Mouse (Mus musculus) layer of hippocampus, adult 2 months (tissue): Measurements from ENCODE around the gene Tub. TPM values are rescaled to one million over a fixed set of nuclear protein-coding genes. Genes with fewer than 3 reads are reported as not detected.
A peak's percentile ranks its signal among the peaks of the same experiment; 100 is the strongest.

Experiments used
- DNase-seq, 2 experiments: peaks; one replicate each; pipeline ENCODE4 v3.0.0; 2022; ENCODE audit warnings: low spot score in 2 of 2
- H3K27ac ChIP-seq: fragments of 200-600 bp; 2 replicates; pipeline ENCODE4 v1.8.1; 2022
- H3K4me3 ChIP-seq: fragments of 200-600 bp; 2 replicates; pipeline ENCODE4 v1.8.1; 2022; ENCODE audit warnings: mild to moderate bottlenecking
- CTCF ChIP-seq: fragments of 200-600 bp; conservative IDR thresholded peaks from 2 replicates; pipeline ENCODE4 v1.8.1; 2022; ENCODE audit warnings: antibody characterized with exemption, mild to moderate bottlenecking, moderate library complexity
- total RNA-seq, 2 experiments: library from RNA; stranded (reverse); gene quantifications; 2 replicates each; pipeline ENCODE4 v1.2.3; 2021

The Tub gene
- total RNA-seq, 2 experiments from 2014 or later: 179 to 198 TPM

- 0 out of 2 replicates have a peak overlapping the region, but pooled peaks have one; percentile 10 for H3K27ac ChIP-seq
- H3K4me3 ChIP-seq: no peak overlapping the region
- TF ChIP-seq CTCF: no peak
- no peak for DNase-seq
Observed at GRCm38 (mm10) chr7:108949301-108949700, 837 bp upstream of the Tub start.

- Histone ChIP-seq H3K4me3 (peak overlapping the region; percentile 73), H3K27ac (peak overlapping the region; percentile 95)
- peak; percentile 53 to 64 for DNase-seq
- no peak for TF ChIP-seq CTCF
Observed at GRCm38 (mm10) chr7:108950762-108951331, 709 bp downstream of the Tub start.

DNA sequence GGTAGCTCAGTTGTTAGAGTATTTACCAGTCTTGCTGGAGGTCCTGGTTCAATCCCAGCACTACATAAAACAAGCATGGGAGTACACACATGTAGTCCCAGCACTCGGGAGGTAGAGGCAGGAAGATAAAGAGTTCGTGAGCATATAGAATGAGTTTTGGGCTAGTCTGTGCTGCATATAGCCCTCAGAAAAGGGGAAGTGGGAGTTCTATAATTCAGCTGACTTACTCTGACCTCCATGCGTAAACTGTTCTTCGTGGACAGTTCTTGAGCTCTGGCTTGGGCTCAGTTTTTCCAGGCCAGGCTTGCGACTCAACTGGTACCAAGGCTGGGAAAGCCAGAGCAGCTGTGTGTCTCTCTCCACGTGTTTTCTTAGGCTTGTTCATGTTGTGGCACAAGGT lies 2.7 kb downstream of the Tub start:
- Histone ChIP-seq H3K27ac (no peak overlapping the region), H3K4me3 (no peak overlapping the region)
- TF ChIP-seq CTCF: no peak
- no peak for DNase-seq

- Histone ChIP-seq H3K27ac (no peak overlapping the region), H3K4me3 (no peak overlapping the region)
- peak in 1 of 2 experiments; percentile 38 for DNase-seq
- peak; percentile 75 for TF ChIP-seq CTCF
Observed at GRCm38 (mm10) chr7:108954185-108954584, 4.0 kb downstream of the Tub start.

- TF ChIP-seq CTCF: no peak
- no peak for DNase-seq
- H3K27ac ChIP-seq: no peak overlapping the region
- H3K4me3 ChIP-seq: no peak overlapping the region
Observed at GRCm38 (mm10) chr7:108957734-108958133, 7.6 kb downstream of the Tub start.

DNA sequence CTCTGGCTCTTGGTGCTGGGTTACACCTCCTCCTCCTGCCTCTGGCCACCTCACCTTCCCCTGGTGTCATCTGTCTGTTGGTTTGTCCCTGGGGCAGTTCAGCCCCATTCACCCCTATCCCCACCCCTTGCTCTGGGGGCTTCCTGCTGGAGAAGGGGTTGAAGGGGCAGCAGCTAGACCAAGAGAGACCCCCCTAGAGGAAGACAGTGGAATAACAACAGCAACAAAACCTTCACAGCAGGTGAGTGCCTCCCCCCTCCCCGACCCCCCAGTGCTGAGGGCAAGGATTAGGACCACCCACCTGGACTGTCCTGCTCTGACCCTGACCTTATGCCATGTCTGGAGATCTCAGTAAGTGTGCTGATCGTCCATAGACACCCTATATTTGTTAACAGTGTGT lies 15.8 kb downstream of the Tub start:
- no peak overlapping the region for H3K4me3 ChIP-seq
- no peak for DNase-seq
- no peak overlapping the region for H3K27ac ChIP-seq
- peak; percentile 73 for TF ChIP-seq CTCF

GRCm38 (mm10) chr7:108966742-108967362 lies 16.7 kb downstream of the Tub start:
- TF ChIP-seq CTCF: peak; percentile 96
- H3K4me3 ChIP-seq: no peak overlapping the region
- H3K27ac ChIP-seq: no peak overlapping the region
- DNase-seq: peak; percentile 57 to 69

DNA sequence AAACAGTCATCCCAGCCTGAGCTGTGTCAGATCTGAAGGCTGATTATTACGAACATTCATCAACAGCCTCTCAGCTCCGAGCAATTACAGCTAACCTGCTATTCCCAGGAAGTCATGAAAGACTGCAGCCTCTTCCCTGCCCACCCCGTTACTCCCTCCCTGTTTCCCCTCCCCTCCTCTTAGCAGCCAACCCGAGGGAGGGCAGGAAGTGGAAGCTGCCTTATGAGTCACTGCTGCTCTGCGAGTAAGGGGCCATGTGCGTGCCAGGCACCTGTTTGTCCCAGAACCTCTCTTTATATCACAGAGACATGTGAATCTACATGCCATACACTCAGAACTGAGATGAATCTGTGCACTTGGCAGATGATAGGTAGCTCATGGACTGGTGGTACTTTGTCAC lies 18.1 kb downstream of the Tub start:
- Histone ChIP-seq H3K4me3 (no peak overlapping the region), H3K27ac (no peak overlapping the region)
- TF ChIP-seq CTCF: no peak
- no peak for DNase-seq

- no peak for TF ChIP-seq CTCF
- no peak overlapping the region for H3K4me3 ChIP-seq
- peak overlapping the region; percentile 18; the same call in 1 of the 2 replicates for H3K27ac ChIP-seq
- no peak for DNase-seq
Observed at GRCm38 (mm10) chr7:108972273-108972672, 22.1 kb downstream of the Tub start.

DNA sequence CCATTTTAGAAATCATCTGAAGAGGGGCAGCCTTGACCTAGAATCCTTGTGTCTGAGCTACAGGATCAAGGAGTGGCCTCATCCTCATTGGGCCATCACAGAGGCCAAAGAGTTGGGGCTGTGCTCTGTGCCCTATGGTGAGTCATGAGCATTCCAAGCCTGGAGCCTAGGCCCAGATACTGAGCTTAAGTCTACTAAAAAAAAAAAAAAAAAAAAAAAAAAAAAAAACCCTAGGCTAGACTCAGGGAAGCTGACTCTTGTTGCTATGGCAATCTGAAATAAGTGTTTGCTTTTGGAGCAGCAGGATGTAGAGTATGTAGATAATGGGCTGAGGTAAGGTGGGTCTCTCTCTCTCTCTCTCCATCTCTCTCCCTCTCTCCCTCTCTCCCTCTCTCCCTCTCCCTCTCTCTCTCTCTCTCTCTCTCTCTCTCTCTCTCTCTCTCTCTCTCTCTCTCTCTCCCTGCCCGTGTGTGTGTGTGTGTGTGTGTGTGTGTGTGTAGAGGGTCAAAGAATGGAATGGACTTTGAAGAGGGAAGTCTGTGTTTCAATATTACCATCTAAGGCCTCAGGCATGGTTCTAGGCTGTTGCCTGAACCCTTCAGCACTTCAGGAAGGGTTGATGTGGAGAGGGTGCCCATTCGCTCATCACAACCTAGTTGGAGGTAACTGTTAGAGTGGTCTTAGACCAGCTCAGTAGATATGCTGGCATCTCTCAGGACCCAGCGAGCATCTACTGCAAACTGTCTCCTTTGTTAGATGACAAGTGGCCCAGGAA lies 36.0 kb downstream of the Tub start:
- no peak for DNase-seq
- no peak for TF ChIP-seq CTCF
- Histone ChIP-seq H3K4me3 (no peak overlapping the region), H3K27ac (no peak overlapping the region)

- Histone ChIP-seq H3K4me3 (no peak overlapping the region), H3K27ac (peak overlapping the region; percentile 84)
- peak; percentile 55 to 56 for DNase-seq
- TF ChIP-seq CTCF: no peak
Observed at GRCm38 (mm10) chr7:108991207-108991606, 41.1 kb downstream of the Tub start.

- DNase-seq: no peak
- no peak for TF ChIP-seq CTCF
- Histone ChIP-seq H3K4me3 (no peak overlapping the region), H3K27ac (no peak overlapping the region)
Observed at GRCm38 (mm10) chr7:108993230-108993629, 43.1 kb downstream of the Tub start.

- H3K4me3 ChIP-seq: no peak overlapping the region
- TF ChIP-seq CTCF: no peak
- H3K27ac ChIP-seq: no peak overlapping the region
- no peak for DNase-seq
Observed at GRCm38 (mm10) chr7:108993881-108994291, 43.7 kb downstream of the Tub start.
